ENCODE assay signal across 27 mouse cellular contexts in the genomic region with DNA sequence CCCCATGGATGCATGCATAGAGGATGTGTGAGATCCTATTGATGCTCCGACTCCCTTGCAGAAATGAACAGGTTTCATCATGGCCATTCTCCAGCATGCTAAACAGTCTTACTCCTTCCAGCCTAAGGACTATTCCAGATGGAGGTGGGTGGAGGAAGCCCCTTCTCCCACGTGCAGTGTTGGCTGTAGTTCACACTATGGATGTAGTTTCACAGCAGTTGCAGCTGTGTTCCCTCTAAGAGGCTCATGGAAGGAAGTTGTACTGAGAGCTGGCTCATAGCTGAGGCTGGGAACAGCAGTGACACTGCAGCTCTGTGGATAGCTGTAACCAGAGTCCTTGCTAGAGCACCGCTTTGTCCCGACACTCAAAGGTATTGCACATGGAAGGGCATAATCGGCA. TPM values are rescaled to one million over a fixed set of nuclear protein-coding genes. Genes with fewer than 3 reads are reported as not detected.
DNase-seq lines count a peak whose midpoint lies in the region; TF ChIP-seq lines count a peak whose summit lies in the region.
"Had no signal": no experiment of that assay in that cellular context is flagged by ENCODE, and none has a peak within 500 bp of the region (broad histone marks: within the 10 kb centered on the region; RNA-seq: fewer than 3 reads in every experiment).

No protein-coding gene starts in this region.

- intact Hi-C loops in left cerebral cortex, postnatal 14 days (cut with DNase I): no loop called here
- intact Hi-C loops in left cerebral cortex, adult 2 months (cut with DNase I): no loop called here

- TF ChIP-seq CTCF in left cerebral cortex, adult 2 months (IDR thresholded peaks at IDR 0.05): no peak

- peak; percentile 17 to 53 for DNase-seq in frontal cortex, postnatal 14 days (ENCODE audit: low spot score in 2 of 2)
- DNase-seq in frontal cortex, postnatal 10 days (ENCODE audit: low spot score in 2 of 2): no peak
- peak; percentile 62 to 81 for DNase-seq in left cerebral cortex, postnatal 14 days (ENCODE audit: low spot score in 2 of 2)
- no peak for DNase-seq in left cerebral cortex, adult 2 months (ENCODE audit: extremely low spot score in 1 of 2, low spot score in 2 of 2)
- peak; percentile 31 for DNase-seq in right cerebral cortex, postnatal 25 days
- DNase-seq in right cerebral cortex, adult 18-20 months: no peak
- DNase-seq in telencephalon, adult 2 months (ENCODE audit: low read depth, low spot score): peak; percentile 57
- no peak for DNase-seq in adrenal gland, adult 8-10 months
- DNase-seq: adrenal gland, adult 2 months; adrenal gland, postnatal 14 days; adrenal gland, postnatal 36 days; cerebellum, adult 11 months; cerebellum, adult 18-20 months; cerebellum, adult 8-10 months; cerebellum, adult 9-11 months; cerebellum, postnatal 14 days; cerebellum, postnatal 36 days; embryo, embryonic 11 days; forebrain, postnatal 0 days had no signal

- H3K4me3 ChIP-seq in left cerebral cortex, adult 2 months: no peak overlapping the region
- H3K4me3 ChIP-seq: embryonic facial prominence, embryonic 13.5 days; embryonic facial prominence, embryonic 15.5 days; erythroblast, embryonic 14.5 days; forebrain, embryonic 10.5 days; forebrain, embryonic 13.5 days; forebrain, embryonic 15.5 days had no signal

- no peak overlapping the region for H3K27ac ChIP-seq in left cerebral cortex, adult 2 months
- H3K27ac ChIP-seq: embryonic facial prominence, embryonic 13.5 days; embryonic facial prominence, embryonic 15.5 days; forebrain, embryonic 10.5 days; forebrain, embryonic 13.5 days; forebrain, embryonic 15.5 days had no signal

RNA-seq across cellular contexts. Expression of a gene that starts 6.7 kb away (rescaled TPM):
- 10 to 100 TPM; 16.7 to 17.6 TPM for total RNA-seq in left cerebral cortex, postnatal 14 days (2021)
- total RNA-seq in left cerebral cortex, adult 2 months (2021): 10 to 100 TPM; 15.9 to 20.5 TPM
- total RNA-seq in adrenal gland, adult 8-10 months (2022): 10 to 100 TPM; 50.4 to 65.8 (median 54.9) TPM

RNA-seq across cellular contexts. Expression of a gene that starts 12.7 kb away (rescaled TPM):
- total RNA-seq in left cerebral cortex, postnatal 14 days (2021): under 1 TPM; 0.22 to 0.25 TPM
- total RNA-seq in left cerebral cortex, adult 2 months (2021): under 1 TPM; 0.29 to 0.37 TPM
- total RNA-seq in adrenal gland, adult 8-10 months (2022): under 1 TPM in 3 of 4 experiments, not detected in 1; 0.17 to 0.94 (median 0.71) TPM
- total RNA-seq: common myeloid progenitor, adult 5-6 weeks; forebrain, postnatal 0 days; MEL had no signal

Comparison
In these comparisons a context has a peak if more than half of its experiments do, and no peak if none do; other contexts are left out.
1. DNase-seq: peak in frontal cortex, postnatal 14 days (2 of 2), left cerebral cortex, postnatal 14 days (2 of 2), right cerebral cortex, postnatal 25 days (single experiment) and telencephalon, adult 2 months (single experiment); none in frontal cortex, postnatal 10 days (0 of 2), left cerebral cortex, adult 2 months (0 of 2), right cerebral cortex, adult 18-20 months (single experiment) and adrenal gland, adult 8-10 months (single experiment).